Mouse (Mus musculus): Measurements from ENCODE around the gene Chd3. TPM values are rescaled to one million over a fixed set of nuclear protein-coding genes. Genes with fewer than 3 reads are reported as not detected.

Chd3 gene
- polyA plus RNA-seq, 1 experiment: 278 TPM

DNA sequence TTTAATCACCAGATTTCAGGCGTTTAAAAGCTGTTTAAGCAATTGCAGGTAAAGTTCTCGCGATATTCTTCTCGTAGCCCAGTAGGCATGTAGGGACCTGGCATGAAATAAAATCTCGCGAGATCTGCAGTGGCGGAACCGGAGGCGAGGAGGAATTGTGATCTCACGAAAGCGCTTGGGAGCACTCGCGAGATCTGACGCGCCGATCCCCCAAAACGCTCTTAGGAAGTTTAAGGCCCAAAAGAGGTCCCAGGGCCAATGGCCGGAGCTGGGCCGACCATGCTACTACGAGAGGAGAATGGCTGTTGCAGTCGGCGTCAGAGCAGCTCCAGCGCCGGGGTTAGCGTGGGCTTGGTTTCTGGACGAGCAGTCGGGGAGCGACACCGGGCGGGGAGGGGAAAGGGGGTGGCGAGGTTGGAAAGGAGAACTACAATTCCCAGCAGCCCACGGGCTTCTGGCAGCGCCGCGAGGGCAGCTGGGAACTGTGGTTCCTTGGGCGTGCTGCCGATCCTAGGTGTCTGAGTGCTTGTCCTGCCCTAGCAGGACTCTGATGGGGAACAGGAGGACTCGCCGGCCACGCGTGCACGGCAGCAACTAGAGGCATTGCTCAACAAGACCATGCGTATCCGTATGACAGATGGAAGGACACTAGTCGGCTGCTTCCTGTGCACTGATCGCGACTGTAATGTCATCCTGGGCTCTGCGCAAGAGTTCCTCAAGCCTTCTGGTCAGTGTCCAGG, 26.6 kb upstream of the Chd3 start:
- H3K4me3 ChIP-seq (ENCODE audit: insufficient read depth, low read depth, low read length): peak overlapping the region; percentile 78
- TF ChIP-seq POLR2A (IDR thresholded peaks at IDR 0.05; ENCODE audit: insufficient read depth, low read depth, low read length) (peak; percentile 20; the same call in 1 of the 2 replicates), CTCF (IDR thresholded peaks at IDR 0.05; ENCODE audit: insufficient read depth, low read depth, low read length) (no peak)
- H3K27ac ChIP-seq (ENCODE audit: insufficient read depth, low read depth, low read length): peak overlapping the region; percentile 95
- under 1% methylated on average over 48 of the region's 48 CpGs for WGBS
- peaks cover 17% of the 10 kb centered on the region for H3K4me1 ChIP-seq (ENCODE audit: control insufficient read depth, insufficient read depth, low read length)

DNA sequence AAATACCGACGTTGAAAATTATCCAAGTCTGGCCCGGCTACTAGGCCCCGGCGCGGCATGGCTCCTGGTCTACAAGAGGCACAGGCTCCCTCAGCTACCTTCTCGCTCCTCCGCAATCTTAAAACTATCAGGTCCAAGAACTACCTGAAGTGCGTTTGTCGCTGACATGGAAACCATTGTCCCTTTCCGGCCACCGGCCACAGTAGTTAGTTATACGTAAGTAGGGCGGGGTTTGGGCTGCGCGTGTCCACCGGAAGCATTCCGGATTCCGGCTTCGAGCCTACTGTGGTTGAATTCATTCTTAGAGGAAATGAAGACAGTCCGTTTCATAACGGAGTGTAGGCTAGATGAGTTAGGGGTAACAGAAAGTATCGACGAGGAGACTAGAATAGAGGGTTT, 26.0 kb upstream of the Chd3 start, which contains the start of the genes Naa38 and Cyb5d1:
Gene Naa38 (plus strand): TSS at position 253 of the 399 bp plus-strand sequence.
Gene Cyb5d1 (minus strand): TSS at position 397 of the 399 bp plus-strand sequence.
- Histone ChIP-seq H3K4me1 (ENCODE audit: control insufficient read depth, insufficient read depth, low read length) (peaks cover 16% of the 10 kb centered on the region; the same call in 1 of the 2 replicates), H3K27ac (ENCODE audit: insufficient read depth, low read depth, low read length) (peak within 1 kb of the TSS; percentile 95), H3K4me3 (ENCODE audit: insufficient read depth, low read depth, low read length) (peak within 1 kb of the TSS; percentile 78)
- under 1% methylated on average over 24 of the region's 24 CpGs for WGBS

DNA sequence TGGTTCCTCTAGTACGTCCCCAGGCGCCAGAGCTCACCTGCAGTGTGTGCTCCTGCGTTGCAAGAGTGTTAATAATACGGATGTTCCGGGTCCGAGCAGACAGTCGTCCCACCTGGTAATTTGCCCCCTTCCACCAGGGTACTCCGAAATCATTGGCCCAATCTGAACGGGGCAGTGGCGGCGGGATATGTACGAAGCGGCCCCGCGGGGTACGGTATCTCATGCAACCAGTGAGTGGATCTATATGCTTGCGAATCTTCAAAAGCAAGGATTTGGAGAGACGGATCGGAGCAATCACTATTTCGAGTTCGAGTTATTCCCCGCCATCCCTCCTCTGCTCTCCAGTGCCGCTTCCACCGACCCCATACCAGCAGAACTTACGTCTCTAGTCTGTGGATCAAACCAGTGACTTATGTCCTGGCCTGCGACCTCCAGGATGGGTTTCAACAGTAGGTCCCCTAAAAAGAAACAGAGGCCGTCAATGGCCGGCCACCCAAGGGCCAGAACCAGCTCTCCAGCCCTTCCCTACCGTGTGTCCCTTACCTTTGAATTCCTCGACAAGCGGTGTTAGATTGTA, 25.5 kb upstream of the Chd3 start:
- under 1% methylated on average over 31 of the region's 31 CpGs for WGBS
- Histone ChIP-seq H3K4me1 (ENCODE audit: control insufficient read depth, insufficient read depth, low read length) (peaks cover 17% of the 10 kb centered on the region; the same call in 1 of the 2 replicates), H3K4me3 (ENCODE audit: insufficient read depth, low read depth, low read length) (peak overlapping the region; percentile 78), H3K27ac (ENCODE audit: insufficient read depth, low read depth, low read length) (peak overlapping the region; percentile 42; the same call in 1 of the 2 replicates)

DNA sequence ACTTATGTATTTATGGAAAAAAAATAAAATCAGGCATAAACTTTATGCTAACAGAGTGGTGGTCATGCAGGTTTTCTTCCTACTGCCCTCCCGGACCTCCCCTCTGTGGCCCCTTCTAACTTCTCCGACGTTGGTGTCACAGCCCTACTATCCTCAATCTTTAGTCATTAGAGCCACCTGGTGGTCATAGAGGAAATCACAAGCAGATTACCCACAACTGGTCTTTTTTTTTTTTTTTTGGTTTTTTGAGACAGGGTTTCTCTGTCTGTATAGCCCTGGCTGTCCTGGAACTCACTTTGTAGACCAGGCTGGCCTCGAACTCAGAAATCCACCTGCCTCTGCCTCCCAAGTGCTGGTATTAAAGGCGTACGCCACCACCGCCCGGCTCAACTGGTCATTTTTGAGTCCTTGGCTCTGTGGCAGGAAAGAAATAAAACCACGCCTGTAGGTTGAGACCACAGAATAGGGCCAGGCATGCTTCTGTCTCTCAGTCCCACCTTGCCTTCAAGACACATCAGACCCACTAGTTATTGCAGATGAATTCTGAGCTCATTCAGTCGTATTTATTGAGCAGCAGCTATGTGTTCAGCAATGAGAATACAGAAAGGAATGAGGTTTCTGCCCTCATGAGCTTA, 21.3 kb upstream of the Chd3 start:
- WGBS: 50% methylated on average over 10 of the region's 10 CpGs

DNA sequence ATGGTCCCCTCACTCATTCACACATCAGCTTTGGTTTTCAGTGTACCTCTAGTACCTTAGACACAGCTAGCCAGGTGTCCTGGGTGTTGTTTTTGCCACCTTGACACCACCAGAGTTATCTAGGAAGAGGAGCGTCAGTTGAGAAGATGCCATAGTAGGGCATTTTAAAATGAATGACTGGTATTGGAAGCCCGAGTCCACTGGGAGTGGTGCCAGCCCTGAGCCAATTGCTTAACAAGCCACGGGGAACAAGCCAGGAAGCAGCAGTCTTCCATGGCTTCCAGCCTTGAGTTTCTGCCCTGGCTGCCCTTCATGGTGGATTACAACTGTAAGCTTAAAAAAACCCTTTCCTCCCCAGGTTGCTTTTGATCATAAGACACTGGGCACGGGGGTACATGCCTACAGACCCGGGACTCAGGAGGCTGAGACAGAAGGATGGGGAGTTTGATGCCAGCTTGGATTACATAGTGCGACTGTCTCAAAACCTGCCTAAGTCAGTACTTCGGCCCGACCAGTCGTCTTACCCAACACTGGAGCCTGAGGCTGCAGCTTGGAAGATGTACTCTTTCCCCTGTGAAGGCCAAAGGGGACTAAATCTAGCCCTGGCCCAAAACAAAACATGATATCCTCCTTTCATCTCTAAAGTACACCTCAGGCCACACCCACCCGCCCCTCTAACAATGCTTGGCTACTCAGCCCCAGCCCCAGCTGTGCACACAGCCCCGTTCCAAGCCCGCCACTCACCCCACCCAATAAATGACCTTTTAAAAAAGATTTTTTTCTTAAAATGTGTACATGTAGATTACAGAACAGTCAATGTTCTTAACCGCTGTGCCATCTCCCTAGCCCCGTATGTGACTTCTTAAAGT, 20.6 kb upstream of the Chd3 start:
- Histone ChIP-seq H3K4me1 (ENCODE audit: control insufficient read depth, insufficient read depth, low read length) (peaks cover 3% of the 10 kb centered on the region; the same call in 1 of the 2 replicates), H3K27ac (ENCODE audit: insufficient read depth, low read depth, low read length) (no peak overlapping the region), H3K4me3 (ENCODE audit: insufficient read depth, low read depth, low read length) (no peak overlapping the region)
- 44% methylated on average over 14 of the region's 14 CpGs for WGBS
- TF ChIP-seq CTCF (IDR thresholded peaks at IDR 0.05; ENCODE audit: insufficient read depth, low read depth, low read length) (no peak), POLR2A (IDR thresholded peaks at IDR 0.05; ENCODE audit: insufficient read depth, low read depth, low read length) (no peak)

More for the DNA sequence above, 21.3 kb upstream of the Chd3 start:
- TF ChIP-seq CTCF (IDR thresholded peaks at IDR 0.05; ENCODE audit: insufficient read depth, low read depth, low read length): no peak
- Histone ChIP-seq H3K27ac (ENCODE audit: insufficient read depth, low read depth, low read length) (no peak overlapping the region), H3K4me3 (ENCODE audit: insufficient read depth, low read depth, low read length) (no peak overlapping the region), H3K4me1 (ENCODE audit: control insufficient read depth, insufficient read depth, low read length) (peaks cover 3% of the 10 kb centered on the region; the same call in 1 of the 2 replicates)

DNA sequence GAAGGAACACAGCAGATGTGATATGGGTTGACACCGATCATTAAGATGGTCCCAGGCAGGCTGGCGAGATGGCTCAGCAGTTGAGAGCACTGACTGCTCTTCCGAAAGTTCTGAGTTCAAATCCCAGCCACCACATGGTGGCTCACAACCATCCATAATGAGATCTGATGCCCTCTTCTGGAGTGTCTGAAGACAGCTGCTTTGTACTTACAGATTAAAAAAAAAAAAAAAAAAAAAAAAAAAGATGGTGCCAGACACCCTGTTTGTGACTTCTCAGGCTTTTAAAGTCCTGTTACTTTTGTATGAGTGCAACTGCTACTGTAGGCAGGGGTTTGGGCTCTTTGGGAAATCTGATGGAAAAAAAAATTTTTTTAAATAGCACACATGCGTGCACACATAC, 19.5 kb upstream of the Chd3 start:
- H3K4me3 ChIP-seq (ENCODE audit: insufficient read depth, low read depth, low read length): no peak overlapping the region
- no peak for TF ChIP-seq CTCF (IDR thresholded peaks at IDR 0.05; ENCODE audit: insufficient read depth, low read depth, low read length)
- 95% methylated on average over 4 of the region's 4 CpGs for WGBS

DNA sequence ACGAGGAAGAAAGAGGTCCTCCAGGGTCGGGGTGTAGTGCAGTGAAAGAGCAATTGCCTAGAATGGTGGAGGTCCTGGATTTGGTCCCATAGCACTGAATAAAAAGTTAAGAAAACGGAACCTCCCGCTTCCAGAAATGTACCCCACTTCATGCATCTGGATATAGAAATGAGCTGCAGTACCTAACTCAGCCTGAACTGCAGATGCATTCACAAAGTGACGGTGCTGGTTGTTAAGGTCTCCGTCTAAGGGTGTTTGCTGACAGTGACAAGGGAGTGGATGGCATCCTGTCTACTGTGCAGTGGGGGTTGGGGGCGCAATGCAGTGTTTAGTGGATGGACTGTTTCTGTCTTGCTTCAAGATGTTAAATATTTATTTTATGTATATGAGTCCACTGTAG, 17.6 kb upstream of the Chd3 start:
- no peak overlapping the region for H3K4me3 ChIP-seq (ENCODE audit: insufficient read depth, low read depth, low read length)
- 66% methylated on average over 7 of the region's 7 CpGs for WGBS
- TF ChIP-seq POLR2A (IDR thresholded peaks at IDR 0.05; ENCODE audit: insufficient read depth, low read depth, low read length): no peak
- TF ChIP-seq CTCF (IDR thresholded peaks at IDR 0.05; ENCODE audit: insufficient read depth, low read depth, low read length): no peak
- peaks cover 14% of the 10 kb centered on the region for H3K4me1 ChIP-seq (ENCODE audit: control insufficient read depth, insufficient read depth, low read length)
- no peak overlapping the region for H3K27ac ChIP-seq (ENCODE audit: insufficient read depth, low read depth, low read length)

More for the DNA sequence above, 19.5 kb upstream of the Chd3 start:
- no peak overlapping the region for H3K27ac ChIP-seq (ENCODE audit: insufficient read depth, low read depth, low read length)
- H3K4me1 ChIP-seq (ENCODE audit: control insufficient read depth, insufficient read depth, low read length): peaks cover 3% of the 10 kb centered on the region; the same call in 1 of the 2 replicates

DNA sequence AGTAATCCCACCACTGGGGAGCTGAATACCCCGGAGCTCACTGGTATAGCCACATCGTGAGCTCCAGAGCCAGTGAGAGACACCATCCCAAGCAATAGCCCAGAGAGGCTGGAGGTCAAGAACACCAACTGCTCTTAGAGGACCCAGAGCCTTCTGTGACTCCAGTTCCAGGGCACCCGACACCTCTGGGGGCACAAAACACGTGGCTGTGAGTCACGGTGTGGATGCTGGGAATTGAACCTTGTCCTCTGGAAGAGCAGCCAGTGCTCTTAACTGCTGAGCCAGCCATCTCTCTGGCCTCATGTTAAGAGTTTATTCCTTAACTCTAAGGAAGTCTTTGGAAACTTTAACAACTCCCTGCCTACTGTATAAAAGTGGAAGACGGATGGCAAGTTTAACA, 15.8 kb upstream of the Chd3 start:
- Histone ChIP-seq H3K4me3 (ENCODE audit: insufficient read depth, low read depth, low read length) (no peak overlapping the region), H3K27ac (ENCODE audit: insufficient read depth, low read depth, low read length) (no peak overlapping the region), H3K4me1 (ENCODE audit: control insufficient read depth, insufficient read depth, low read length) (peaks cover 19% of the 10 kb centered on the region)
- 78% methylated on average over 6 of the region's 6 CpGs for WGBS
- TF ChIP-seq POLR2A (IDR thresholded peaks at IDR 0.05; ENCODE audit: insufficient read depth, low read depth, low read length): no peak
- TF ChIP-seq CTCF (IDR thresholded peaks at IDR 0.05; ENCODE audit: insufficient read depth, low read depth, low read length): no peak

Data from olfactory bulb, adult 2 months (tissue).